Mouse (Mus musculus) small intestine, adult 2 months (tissue): ENCODE results near the gene Scrn3.

ENCODE experiments used
- CTCF ChIP-seq: fragments of 200-500 bp; IDR thresholded peaks from 2 replicates; pipeline ENCODE4 v1.5.1; 2012; ENCODE audit warnings: low read depth, mild to moderate bottlenecking, control low read depth, inconsistent platforms, low read length, moderate library complexity, mixed read lengths; ENCODE audit not compliant: insufficient replicate concordance, insufficient read length; ENCODE audit errors: extremely low read depth
- POLR2A ChIP-seq: fragments of 200-500 bp; IDR thresholded peaks from 2 replicates; pipeline ENCODE4 v1.6.1; 2012; ENCODE audit warnings: low read depth, mild to moderate bottlenecking, control low read depth, inconsistent platforms, low read length, moderate library complexity

DNA sequence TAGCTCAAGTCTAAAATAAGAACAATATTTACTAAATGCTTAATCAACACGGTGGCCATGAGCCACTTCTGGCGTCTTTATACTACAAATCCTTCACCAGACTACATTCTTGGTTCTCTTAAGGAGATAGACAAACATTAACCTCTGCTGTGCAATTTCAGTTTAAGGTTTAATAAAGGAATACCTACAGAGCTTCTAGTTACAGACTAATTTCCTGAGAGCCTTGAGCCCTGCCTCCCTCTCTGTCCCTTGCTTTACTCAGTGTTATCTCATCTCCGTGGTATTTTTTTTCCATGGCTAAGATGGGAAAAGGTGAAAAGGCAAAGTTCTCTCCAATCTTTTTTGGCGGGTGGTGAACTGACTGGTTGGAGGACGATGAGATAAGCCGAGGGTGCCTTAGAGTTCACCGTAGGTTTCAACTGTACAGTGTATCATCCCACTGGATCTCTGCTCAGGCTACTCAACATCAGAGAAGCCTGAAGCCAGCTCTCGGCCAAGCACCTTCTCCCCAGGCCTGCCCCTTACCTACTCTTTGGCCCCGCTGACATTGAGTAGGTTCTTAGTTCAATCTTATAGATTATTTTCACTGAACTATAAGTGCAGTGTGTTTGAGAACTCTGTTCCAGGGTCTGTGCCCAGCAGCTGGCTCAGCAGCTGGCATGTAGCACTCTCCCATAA is 68.0 kb downstream of the Scrn3 start:
- TF ChIP-seq CTCF (no peak), POLR2A (no peak)
